Mouse (Mus musculus): ENCODE measurements around the gene Dlg4. TPM values are rescaled to one million over a fixed set of nuclear protein-coding genes. Genes with fewer than 3 reads are reported as not detected.
A peak's percentile ranks its signal among the peaks of the same experiment; 100 is the strongest.
"Not testable (repeated sequence)": the region's sequence is repeated elsewhere in the genome, so short reads cannot be mapped to it uniquely, and the experiment has no call there.

Gene Dlg4
- polyA plus RNA-seq, 1 experiment from 2014 or later, result 21.0 TPM

GRCm38 (mm10) chr11:70068245-70068644 is 51.5 kb downstream of the Dlg4 start:
- ATAC-seq (no peak), DNase-seq (ENCODE audit: low spot score) (peak; percentile 55)
- Histone ChIP-seq H3K27ac (ENCODE audit: low read depth, low read length) (no peak overlapping the region), H3K27me3 (replicated peaks; ENCODE audit: control insufficient read depth, insufficient read depth, low read length) (no peaks in the 10 kb centered on the region), H3K4me3 (ENCODE audit: low read depth, low read length) (no peak overlapping the region), H3K9me3 (replicated peaks; ENCODE audit: control insufficient read depth, low read length) (no peaks in the 10 kb centered on the region), H3K4me1 (ENCODE audit: control insufficient read depth, insufficient read depth, low read length) (no peaks in the 10 kb centered on the region; the same call in 1 of the 2 replicates), H3K9ac (ENCODE audit: low read length) (no peak overlapping the region), H3K4me2 (ENCODE audit: low read length) (no peak overlapping the region), H3K36me3 (ENCODE audit: control insufficient read depth, insufficient read depth, low read length) (no peaks in the 10 kb centered on the region)
- WGBS, result 24% methylated on average over 3 of the region's 3 CpGs

DNA sequence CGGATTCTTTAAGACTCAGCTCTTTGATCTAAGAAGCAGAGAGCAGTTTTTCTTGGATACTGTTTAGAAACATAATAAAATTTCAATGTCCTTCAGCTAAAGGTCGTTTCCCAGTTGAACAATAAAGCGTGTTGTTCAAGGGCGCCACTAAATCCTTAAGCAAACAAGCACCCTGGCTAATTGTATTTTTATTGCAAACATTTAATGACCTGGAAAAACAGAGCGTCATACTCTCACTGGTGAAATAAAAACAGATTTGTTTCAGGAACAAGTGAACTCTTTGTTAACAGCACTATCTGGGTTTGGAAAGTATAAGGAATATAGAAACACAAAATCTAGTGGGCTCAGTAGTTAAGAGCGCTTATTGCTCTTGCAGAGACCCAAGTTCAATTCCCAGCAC is 53.3 kb downstream of the Dlg4 start:
- Histone ChIP-seq H3K27me3 (replicated peaks; ENCODE audit: control insufficient read depth, insufficient read depth, low read length) (no peaks in the 10 kb centered on the region), H3K4me1 (ENCODE audit: control insufficient read depth, insufficient read depth, low read length) (no peaks in the 10 kb centered on the region; the same call in 1 of the 2 replicates), H3K27ac (ENCODE audit: low read depth, low read length) (no peak overlapping the region), H3K4me3 (ENCODE audit: low read depth, low read length) (no peak overlapping the region), H3K9ac (ENCODE audit: low read length) (no peak overlapping the region), H3K36me3 (ENCODE audit: control insufficient read depth, insufficient read depth, low read length) (no peaks in the 10 kb centered on the region), H3K9me3 (replicated peaks; ENCODE audit: control insufficient read depth, low read length) (no peaks in the 10 kb centered on the region), H3K4me2 (ENCODE audit: low read length) (no peak overlapping the region)
- no peak for ATAC-seq
- 51% methylated on average over 6 of the region's 6 CpGs for WGBS
- DNase-seq (ENCODE audit: low spot score), result no peak

DNA sequence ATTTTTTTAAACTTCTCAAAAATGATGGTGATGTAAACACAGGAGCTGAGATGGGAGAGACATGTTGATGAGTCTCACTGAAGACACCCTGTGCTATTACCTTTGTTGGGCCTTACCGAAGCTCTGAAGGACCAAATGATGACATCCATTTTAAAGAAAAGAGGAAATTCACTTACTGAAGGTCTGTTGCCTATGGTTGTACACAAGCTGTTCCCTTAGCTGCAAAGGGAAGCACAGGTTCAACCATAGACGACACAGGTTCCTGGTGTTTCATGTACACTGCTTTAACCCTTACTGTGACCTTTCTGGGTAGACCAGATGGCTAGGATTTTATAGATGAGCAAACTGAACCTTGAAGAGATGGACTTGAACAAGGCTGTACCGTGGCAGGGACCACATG is 53.9 kb downstream of the Dlg4 start:
- H3K36me3 ChIP-seq (ENCODE audit: control insufficient read depth, insufficient read depth, low read length); H3K4me3 ChIP-seq (ENCODE audit: low read depth, low read length); H3K27me3 ChIP-seq (replicated peaks; ENCODE audit: control insufficient read depth, insufficient read depth, low read length); H3K4me1 ChIP-seq (ENCODE audit: control insufficient read depth, insufficient read depth, low read length); H3K9ac ChIP-seq (ENCODE audit: low read length); H3K9me3 ChIP-seq (replicated peaks; ENCODE audit: control insufficient read depth, low read length); H3K27ac ChIP-seq (ENCODE audit: low read depth, low read length); DNase-seq (ENCODE audit: low spot score); ATAC-seq; H3K4me2 ChIP-seq (ENCODE audit: low read length): not testable (repeated sequence)
- 90% methylated on average over 3 of the region's 3 CpGs for WGBS

GRCm38 (mm10) chr11:70074379-70075071 is 57.8 kb downstream of the Dlg4 start:
- no peak overlapping the region for H3K9ac ChIP-seq (ENCODE audit: low read length)
- no peaks in the 10 kb centered on the region for H3K36me3 ChIP-seq (ENCODE audit: control insufficient read depth, insufficient read depth, low read length)
- DNase-seq (ENCODE audit: low spot score) (peak; percentile 85), ATAC-seq (peak; percentile 34; the same call in 1 of the 2 replicates)
- WGBS, result 38% methylated on average over 17 of the region's 17 CpGs
- no peak overlapping the region for H3K27ac ChIP-seq (ENCODE audit: low read depth, low read length)
- no peak overlapping the region for H3K4me3 ChIP-seq (ENCODE audit: low read depth, low read length)
- H3K9me3 ChIP-seq (replicated peaks; ENCODE audit: control insufficient read depth, low read length), result no peaks in the 10 kb centered on the region
- no peaks in the 10 kb centered on the region for H3K27me3 ChIP-seq (replicated peaks; ENCODE audit: control insufficient read depth, insufficient read depth, low read length)
- no peaks in the 10 kb centered on the region for H3K4me1 ChIP-seq (ENCODE audit: control insufficient read depth, insufficient read depth, low read length)
- H3K4me2 ChIP-seq (ENCODE audit: low read length), result no peak overlapping the region; the same call in 1 of the 2 replicates

DNA sequence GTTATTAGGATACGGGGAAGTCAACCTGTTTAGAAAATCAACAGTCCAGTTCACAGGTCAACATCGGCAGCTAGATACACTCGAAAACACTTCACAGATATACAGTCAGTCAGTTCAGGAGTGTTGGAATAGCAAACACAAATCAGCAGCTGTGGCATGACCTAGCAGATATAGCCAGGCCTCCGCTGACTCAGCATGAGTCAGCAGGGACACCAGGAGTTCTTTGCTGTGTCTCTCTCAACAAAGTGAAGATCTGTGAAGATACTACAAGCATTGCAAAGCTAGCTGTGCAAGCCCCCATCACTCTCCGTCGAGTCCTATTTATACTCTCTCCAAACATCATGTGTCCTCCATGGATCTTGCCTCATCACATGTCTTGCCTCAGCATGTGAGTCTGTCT is 58.8 kb downstream of the Dlg4 start:
- no peaks in the 10 kb centered on the region for H3K27me3 ChIP-seq (replicated peaks; ENCODE audit: control insufficient read depth, insufficient read depth, low read length)
- ATAC-seq (no peak), DNase-seq (ENCODE audit: low spot score) (no peak)
- no peaks in the 10 kb centered on the region for H3K4me1 ChIP-seq (ENCODE audit: control insufficient read depth, insufficient read depth, low read length)
- no peaks in the 10 kb centered on the region for H3K36me3 ChIP-seq (ENCODE audit: control insufficient read depth, insufficient read depth, low read length)
- H3K9me3 ChIP-seq (replicated peaks; ENCODE audit: control insufficient read depth, low read length), result no peaks in the 10 kb centered on the region
- no peak overlapping the region for H3K4me2 ChIP-seq (ENCODE audit: low read length)
- H3K27ac ChIP-seq (ENCODE audit: low read depth, low read length), result no peak overlapping the region
- 91% methylated on average over 6 of the region's 6 CpGs for WGBS
- H3K4me3 ChIP-seq (ENCODE audit: low read depth, low read length), result no peak overlapping the region
- H3K9ac ChIP-seq (ENCODE audit: low read length), result no peak overlapping the region

GRCm38 (mm10) chr11:70077441-70077840 is 60.7 kb downstream of the Dlg4 start:
- no peak for ATAC-seq
- Histone ChIP-seq H3K4me2 (ENCODE audit: low read length) (no peak overlapping the region), H3K27me3 (replicated peaks; ENCODE audit: control insufficient read depth, insufficient read depth, low read length) (no peaks in the 10 kb centered on the region), H3K4me1 (ENCODE audit: control insufficient read depth, insufficient read depth, low read length) (no peaks in the 10 kb centered on the region), H3K9ac (ENCODE audit: low read length) (no peak overlapping the region), H3K27ac (ENCODE audit: low read depth, low read length) (no peak overlapping the region), H3K36me3 (ENCODE audit: control insufficient read depth, insufficient read depth, low read length) (no peaks in the 10 kb centered on the region), H3K9me3 (replicated peaks; ENCODE audit: control insufficient read depth, low read length) (no peaks in the 10 kb centered on the region), H3K4me3 (ENCODE audit: low read depth, low read length) (no peak overlapping the region)
- WGBS, result 23% methylated on average over 2 of the region's 3 CpGs
- no peak for DNase-seq (ENCODE audit: low spot score)

DNA sequence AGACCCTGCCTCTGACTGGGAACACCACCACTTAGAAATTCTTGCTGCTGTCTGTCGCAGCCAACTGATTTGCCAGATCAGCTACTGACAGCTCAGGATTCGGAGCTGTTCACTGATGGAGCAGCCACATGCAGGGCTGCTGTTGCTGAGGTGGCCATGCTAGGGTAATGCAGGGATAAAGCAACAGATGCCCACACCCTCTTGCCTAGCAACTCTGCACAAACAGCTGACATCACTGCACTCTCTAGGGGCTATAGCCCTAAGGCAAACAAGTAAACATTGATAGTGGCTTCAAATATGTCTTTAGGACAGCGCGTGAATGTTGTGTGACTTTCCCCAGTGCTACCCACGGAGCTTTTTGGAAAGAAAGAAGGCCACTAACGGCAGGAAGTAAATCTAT is 62.4 kb downstream of the Dlg4 start:
- WGBS, result 77% methylated on average over 6 of the region's 6 CpGs
- no peak for DNase-seq (ENCODE audit: low spot score)
- ATAC-seq, result no peak
- Histone ChIP-seq H3K4me2 (ENCODE audit: low read length) (no peak overlapping the region), H3K27ac (ENCODE audit: low read depth, low read length) (no peak overlapping the region), H3K4me3 (ENCODE audit: low read depth, low read length) (no peak overlapping the region), H3K36me3 (ENCODE audit: control insufficient read depth, insufficient read depth, low read length) (no peaks in the 10 kb centered on the region), H3K4me1 (ENCODE audit: control insufficient read depth, insufficient read depth, low read length) (no peaks in the 10 kb centered on the region), H3K27me3 (replicated peaks; ENCODE audit: control insufficient read depth, insufficient read depth, low read length) (no peaks in the 10 kb centered on the region), H3K9ac (ENCODE audit: low read length) (no peak overlapping the region), H3K9me3 (replicated peaks; ENCODE audit: control insufficient read depth, low read length) (no peaks in the 10 kb centered on the region)

DNA sequence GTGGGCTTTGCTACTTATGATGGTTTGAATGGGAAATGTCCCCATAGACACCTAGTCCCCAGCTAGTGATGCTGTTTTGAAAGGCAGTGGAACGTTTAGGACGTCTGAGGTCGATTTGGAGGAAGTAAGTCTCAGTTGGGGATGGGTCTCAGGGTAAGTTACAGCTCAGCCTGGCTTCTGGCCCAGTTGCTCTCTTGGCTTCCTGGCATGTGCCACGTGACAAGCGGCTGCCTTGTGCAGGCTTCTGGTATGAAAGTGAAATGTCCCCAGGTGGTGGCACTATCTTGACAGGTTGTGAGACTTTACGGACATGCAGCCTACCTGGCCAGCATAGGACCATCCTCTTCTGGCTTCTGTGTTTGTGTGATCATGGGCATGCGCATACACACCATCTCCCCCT is 63.2 kb downstream of the Dlg4 start:
- ATAC-seq, result no peak
- no peak overlapping the region for H3K9ac ChIP-seq (ENCODE audit: low read length)
- WGBS, result 84% methylated on average over 7 of the region's 7 CpGs

DNA sequence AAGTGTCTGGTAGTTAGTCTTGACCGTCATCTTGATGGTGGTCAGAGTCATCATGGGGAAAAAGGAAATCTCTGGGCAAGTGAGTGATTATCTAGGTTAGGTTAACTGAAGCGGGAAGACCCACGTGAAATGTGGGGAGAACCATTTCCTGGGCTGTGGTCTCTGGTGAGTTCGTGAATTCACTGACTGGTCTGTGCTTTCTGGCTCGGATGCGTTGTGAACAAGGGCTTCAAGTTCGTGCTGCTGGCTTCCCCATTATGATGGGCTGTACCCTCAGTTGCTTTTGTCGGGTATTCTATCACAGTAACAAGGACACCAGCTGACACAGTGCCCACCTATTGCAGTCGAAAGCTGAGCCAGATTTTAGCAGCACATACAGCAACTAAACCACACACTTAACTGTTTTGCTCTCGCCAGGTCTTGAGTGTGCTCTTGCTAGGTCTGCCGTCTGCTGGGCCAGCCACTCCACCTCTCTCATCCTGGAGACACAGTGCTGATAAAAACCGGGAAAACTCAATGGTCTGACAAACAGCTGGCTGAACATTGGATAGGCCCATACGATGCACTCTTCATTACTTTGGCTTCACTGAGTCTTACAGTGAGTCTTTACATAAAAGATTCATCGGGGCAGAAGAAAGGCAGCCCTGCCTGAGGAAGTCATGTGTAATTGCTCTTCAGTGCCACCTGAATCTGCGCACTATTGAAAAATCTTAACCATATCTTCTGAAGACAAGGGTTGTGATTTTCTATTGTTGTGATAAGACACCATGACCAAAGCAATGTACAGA is 64.3 kb downstream of the Dlg4 start:
- H3K27ac ChIP-seq (ENCODE audit: low read depth, low read length), result no peak overlapping the region
- ATAC-seq (no peak), DNase-seq (ENCODE audit: low spot score) (no peak)
- H3K36me3 ChIP-seq (ENCODE audit: control insufficient read depth, insufficient read depth, low read length), result no peaks in the 10 kb centered on the region
- H3K27me3 ChIP-seq (replicated peaks; ENCODE audit: control insufficient read depth, insufficient read depth, low read length), result no peaks in the 10 kb centered on the region
- no peak overlapping the region for H3K4me3 ChIP-seq (ENCODE audit: low read depth, low read length)
- H3K9me3 ChIP-seq (replicated peaks; ENCODE audit: control insufficient read depth, low read length), result no peaks in the 10 kb centered on the region
- H3K4me2 ChIP-seq (ENCODE audit: low read length), result no peak overlapping the region
- no peaks in the 10 kb centered on the region for H3K4me1 ChIP-seq (ENCODE audit: control insufficient read depth, insufficient read depth, low read length)
- H3K9ac ChIP-seq (ENCODE audit: low read length), result no peak overlapping the region
- WGBS, result 73% methylated on average over 15 of the region's 15 CpGs

More for the DNA sequence above, 63.2 kb downstream of the Dlg4 start:
- Histone ChIP-seq H3K27ac (ENCODE audit: low read depth, low read length) (no peak overlapping the region), H3K4me3 (ENCODE audit: low read depth, low read length) (no peak overlapping the region), H3K27me3 (replicated peaks; ENCODE audit: control insufficient read depth, insufficient read depth, low read length) (no peaks in the 10 kb centered on the region), H3K4me2 (ENCODE audit: low read length) (no peak overlapping the region), H3K36me3 (ENCODE audit: control insufficient read depth, insufficient read depth, low read length) (no peaks in the 10 kb centered on the region), H3K9me3 (replicated peaks; ENCODE audit: control insufficient read depth, low read length) (no peaks in the 10 kb centered on the region), H3K4me1 (ENCODE audit: control insufficient read depth, insufficient read depth, low read length) (no peaks in the 10 kb centered on the region)
- DNase-seq (ENCODE audit: low spot score), result no peak

All from forebrain, embryonic 14.5 days (tissue).